Mouse (Mus musculus): Measurements from ENCODE around the gene Lemd2.
A peak's percentile ranks its signal among the peaks of the same experiment; 100 is the strongest.

Gene Lemd2

DNA sequence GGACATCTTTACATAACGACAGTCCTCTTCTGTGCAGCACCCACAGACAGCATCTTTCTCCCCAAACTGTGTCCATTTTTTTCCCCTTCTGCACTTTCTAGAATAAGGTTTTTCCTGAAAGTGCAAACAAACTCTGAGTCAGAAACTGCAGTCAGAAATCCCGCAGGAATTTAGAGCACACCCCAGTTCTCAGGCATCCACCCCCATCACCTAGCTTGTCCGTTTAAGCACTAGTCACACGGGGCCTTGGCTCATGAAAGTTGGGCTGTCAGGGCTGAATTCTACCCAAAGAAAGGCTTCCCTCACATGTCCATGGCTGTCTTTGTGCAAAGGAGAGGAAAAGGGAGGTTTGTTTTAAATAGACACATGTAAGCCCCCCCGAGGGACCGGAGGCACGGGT, 23.0 kb upstream of the Lemd2 start:
- no peak for DNase-seq (ENCODE audit: low spot score in 2 of 2)

- DNase-seq (ENCODE audit: low spot score in 2 of 2) = no peak
Observed at GRCm38 (mm10) chr17:27226701-27227100, 22.4 kb upstream of the Lemd2 start.

GRCm38 (mm10) chr17:27225801-27226200, 21.5 kb upstream of the Lemd2 start:
- no peak for DNase-seq (ENCODE audit: low spot score in 2 of 2)

GRCm38 (mm10) chr17:27223821-27224220, 19.6 kb upstream of the Lemd2 start:
- no peak for DNase-seq (ENCODE audit: low spot score in 2 of 2)

DNA sequence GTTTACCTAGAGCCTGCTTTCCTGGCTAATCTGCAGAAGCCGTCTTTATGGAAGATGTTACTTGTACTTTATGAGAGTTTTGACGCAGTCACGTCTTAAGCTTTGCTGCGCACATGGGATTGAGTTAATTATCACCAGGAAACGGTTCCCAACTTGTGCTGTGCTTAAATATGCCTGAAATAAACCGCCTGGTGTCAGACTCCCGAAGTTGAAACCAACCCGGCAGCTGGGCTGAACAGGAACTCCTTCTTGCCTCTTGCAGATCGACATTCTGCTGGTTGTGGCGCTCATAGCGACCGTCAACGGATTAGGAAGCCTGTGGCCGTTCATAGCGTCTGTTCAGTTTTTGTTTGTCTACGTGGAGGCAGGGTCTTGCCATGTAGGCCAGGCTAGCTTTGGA, 17.3 kb upstream of the Lemd2 start:
- DNase-seq (ENCODE audit: low spot score in 2 of 2) = no peak

DNA sequence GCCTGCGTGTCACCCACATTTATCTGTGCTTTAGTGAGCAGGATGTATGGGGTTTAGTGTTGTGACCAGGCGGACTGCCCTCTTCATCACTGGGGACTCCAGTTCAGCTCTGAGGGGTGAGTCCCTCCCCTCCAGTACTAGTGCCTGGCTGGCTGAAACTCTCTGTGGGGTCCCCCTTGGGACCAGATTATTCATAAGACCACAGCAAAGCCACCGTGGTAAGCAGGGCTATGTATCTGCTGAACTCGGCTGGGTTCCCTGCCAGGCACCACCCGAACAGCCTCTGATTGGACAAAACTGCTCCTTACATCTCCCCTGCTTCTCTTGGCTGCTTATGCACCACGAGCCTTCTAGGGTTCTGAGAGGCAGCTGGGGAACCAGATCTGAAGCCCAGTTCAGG, 14.6 kb upstream of the Lemd2 start:
- DNase-seq (ENCODE audit: low spot score in 2 of 2) = no peak

DNA sequence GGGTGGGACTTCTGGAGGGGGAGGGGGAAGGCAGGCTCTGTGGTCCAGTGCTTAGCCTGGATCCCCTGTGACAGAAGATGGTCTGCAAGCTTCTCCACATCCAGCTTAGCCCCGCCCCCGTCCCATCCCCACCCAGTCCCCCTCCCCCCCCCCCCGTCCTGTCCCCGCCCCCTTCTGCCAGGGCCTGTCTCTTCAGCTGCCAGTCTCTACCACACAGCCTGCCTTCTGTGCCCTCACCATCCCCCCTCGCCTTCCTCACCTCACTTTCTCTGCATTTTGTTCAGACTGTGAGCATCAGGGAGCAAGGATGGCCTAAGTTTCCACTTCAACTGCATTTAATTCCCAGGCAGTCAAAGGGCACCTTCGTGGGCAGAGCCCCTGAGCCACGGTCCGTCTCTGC, 14.1 kb upstream of the Lemd2 start:
- DNase-seq (ENCODE audit: low spot score in 2 of 2) = no peak

GRCm38 (mm10) chr17:27212768-27213525, 8.7 kb upstream of the Lemd2 start:
- no peak for DNase-seq (ENCODE audit: low spot score in 2 of 2)

- DNase-seq (ENCODE audit: low spot score in 2 of 2) = no peak
Observed at GRCm38 (mm10) chr17:27212006-27212405, 7.7 kb upstream of the Lemd2 start.

DNA sequence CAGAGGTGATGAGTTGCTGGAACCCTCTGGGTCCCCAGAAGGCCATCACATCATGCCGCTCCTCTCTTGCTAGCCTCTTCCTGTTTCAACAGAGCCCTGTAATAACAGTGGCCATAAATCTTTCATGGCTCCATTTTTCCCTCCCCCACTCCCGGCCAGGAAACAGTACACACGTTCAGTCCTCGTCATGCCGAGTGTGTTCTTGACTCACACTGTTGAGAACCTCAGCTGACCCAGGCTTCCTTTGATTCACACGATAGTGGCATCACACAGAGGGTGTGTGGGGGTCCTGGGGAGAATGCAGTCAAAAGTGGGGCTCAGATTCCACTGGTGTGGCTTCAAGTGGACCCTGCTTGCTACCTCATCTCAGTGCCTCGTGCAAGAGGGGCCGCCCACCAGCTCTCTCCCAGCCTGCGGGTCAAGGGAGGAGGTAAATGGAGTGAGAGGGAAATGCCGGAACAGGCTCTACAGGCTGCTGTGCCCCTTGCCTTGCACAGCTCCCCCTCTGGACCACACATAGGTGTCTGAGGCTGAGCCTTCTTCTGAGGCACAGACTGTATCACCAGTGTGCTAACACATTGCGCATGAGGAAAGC, 2.9 kb upstream of the Lemd2 start:
- no peak for DNase-seq (ENCODE audit: low spot score in 2 of 2)

GRCm38 (mm10) chr17:27203358-27204074, 753 bp downstream of the Lemd2 start:
- peak in 1 of 2 experiments; percentile 35 for DNase-seq (ENCODE audit: low spot score in 2 of 2)

- no peak for DNase-seq (ENCODE audit: low spot score in 2 of 2)
Observed at GRCm38 (mm10) chr17:27202919-27203357, 1.3 kb downstream of the Lemd2 start.

- no peak for DNase-seq (ENCODE audit: low spot score in 2 of 2)
Observed at GRCm38 (mm10) chr17:27201981-27202380, 2.3 kb downstream of the Lemd2 start.

- no peak for DNase-seq (ENCODE audit: low spot score in 2 of 2)
Observed at GRCm38 (mm10) chr17:27200801-27201200, 3.5 kb downstream of the Lemd2 start.

GRCm38 (mm10) chr17:27199864-27200263, 4.4 kb downstream of the Lemd2 start:
- no peak for DNase-seq (ENCODE audit: low spot score in 2 of 2)

DNA sequence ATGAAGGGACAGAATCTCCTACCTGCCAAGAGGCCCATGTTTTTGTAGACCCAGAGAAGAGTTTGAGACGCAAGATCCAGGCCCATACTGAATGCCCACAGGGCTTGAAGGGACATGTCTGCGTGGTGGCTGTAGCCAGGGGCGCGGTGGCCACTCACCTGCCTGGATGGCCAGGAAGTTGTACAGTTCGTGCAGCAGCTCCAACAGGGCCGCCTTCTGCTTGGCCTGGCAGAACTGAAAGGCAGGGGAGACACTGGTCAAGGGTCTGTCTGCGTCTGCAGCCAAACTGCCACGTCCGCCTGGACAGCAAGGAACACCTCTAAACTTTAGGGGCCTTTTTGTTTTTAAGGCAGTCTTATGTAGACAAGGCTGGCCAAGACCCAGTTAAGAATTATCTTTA, 5.1 kb downstream of the Lemd2 start:
- no peak for DNase-seq (ENCODE audit: low spot score in 2 of 2)

GRCm38 (mm10) chr17:27196206-27196605, 8.1 kb downstream of the Lemd2 start:
- no peak for DNase-seq (ENCODE audit: low spot score in 2 of 2)

DNA sequence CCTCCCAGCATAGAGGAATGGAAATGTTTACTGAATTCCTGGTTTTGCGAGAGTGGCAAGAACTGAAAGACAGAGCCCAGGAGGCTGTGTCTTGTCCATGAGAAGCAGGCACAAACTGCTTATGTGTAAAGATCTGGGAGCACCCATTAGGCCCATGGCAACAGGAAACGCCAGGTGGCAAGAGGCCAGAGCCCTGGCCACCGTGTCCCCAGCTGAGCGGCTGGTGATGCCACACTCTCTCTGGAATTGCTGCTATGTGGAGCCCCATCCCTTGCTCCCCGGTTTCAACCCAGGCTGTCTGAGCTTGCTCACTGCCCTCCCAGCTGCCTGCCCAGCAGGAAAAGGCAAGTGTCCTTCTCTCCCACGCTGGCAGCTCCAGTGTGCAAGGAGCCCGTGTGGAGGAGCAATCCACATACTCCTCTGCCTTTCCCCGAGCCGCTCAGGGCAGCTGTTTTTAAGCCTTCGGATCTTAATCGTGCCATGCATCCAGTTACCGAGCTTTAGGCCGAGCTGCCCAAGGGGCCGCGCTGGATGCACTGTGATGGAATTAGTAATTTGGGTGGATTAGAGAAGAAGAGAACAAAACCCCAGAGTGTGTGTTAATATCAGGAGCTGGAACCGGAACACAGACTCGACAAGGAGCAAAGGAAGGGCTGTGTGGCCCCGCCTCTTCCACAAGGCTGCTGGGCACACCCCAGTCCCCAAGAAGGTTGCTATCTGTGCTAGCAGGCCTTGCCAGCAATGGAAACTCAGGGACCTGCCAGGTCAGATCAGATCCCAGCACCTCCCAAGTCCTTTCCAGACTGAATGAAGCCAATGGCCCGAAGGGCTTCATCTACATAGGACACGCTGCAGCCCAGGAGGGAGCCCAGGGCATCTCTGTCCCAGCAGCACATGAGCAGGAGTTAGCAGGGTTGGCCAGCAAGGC, 9.7 kb downstream of the Lemd2 start:
- no peak for DNase-seq (ENCODE audit: low spot score in 2 of 2)

- no peak for DNase-seq (ENCODE audit: low spot score in 2 of 2)
Observed at GRCm38 (mm10) chr17:27191804-27192203, 12.5 kb downstream of the Lemd2 start.

GRCm38 (mm10) chr17:27191189-27191588, 13.1 kb downstream of the Lemd2 start:
- DNase-seq (ENCODE audit: low spot score in 2 of 2) = no peak

GRCm38 (mm10) chr17:27189640-27190216, 14.5 kb downstream of the Lemd2 start:
- peak; percentile 40 to 60 for DNase-seq (ENCODE audit: low spot score in 2 of 2)

Data from spleen, postnatal 14 days (tissue).